Mouse (Mus musculus) C2C12 (cell line): Measurements from ENCODE around the gene Rbl2. TPM values are rescaled to one million over a fixed set of nuclear protein-coding genes. Genes with fewer than 3 reads are reported as not detected.

Experiments used
- H3K27me3 ChIP-seq: one replicate; pipeline ENCODE4 v1.6.1; 2011; ENCODE audit not compliant: control insufficient read depth, insufficient read depth, insufficient read length
- H3K36me3 ChIP-seq: one replicate; pipeline ENCODE4 v1.6.1; 2011; ENCODE audit not compliant: control insufficient read depth, insufficient read depth
- H3K4me3 ChIP-seq: one replicate; pipeline ENCODE4 v1.5.1; 2011; ENCODE audit warnings: mild to moderate bottlenecking, control low read depth; ENCODE audit not compliant: poor library complexity, insufficient read depth, severe bottlenecking
- H3K79me2 ChIP-seq: one replicate; pipeline ENCODE4 v1.6.1; 2011; ENCODE audit not compliant: control insufficient read depth, insufficient read depth
- H3K79me3 ChIP-seq: one replicate; pipeline ENCODE4 v1.6.1; 2011; ENCODE audit warnings: low read depth, control low read depth
- H3ac ChIP-seq: one replicate; pipeline ENCODE3; 2011; ENCODE audit warnings: low read depth; ENCODE audit not compliant: control insufficient read depth, insufficient read length
- CEBPB ChIP-seq: IDR thresholded peaks from one replicate; pipeline ENCODE4 v1.6.1; 2011; ENCODE audit warnings: low read depth, mild to moderate bottlenecking, control low read depth, moderate library complexity
- CTCF ChIP-seq: IDR thresholded peaks from one replicate; pipeline ENCODE4 v1.5.1; 2011; ENCODE audit not compliant: control insufficient read depth, insufficient read depth, insufficient read length
- FOSL1 ChIP-seq: IDR thresholded peaks from one replicate; pipeline ENCODE4 v1.8.0; 2011; ENCODE audit warnings: mild to moderate bottlenecking, low read length; ENCODE audit not compliant: poor library complexity, insufficient read depth, severe bottlenecking
- MAX ChIP-seq: IDR thresholded peaks from one replicate; pipeline ENCODE4 v1.6.1; 2011; ENCODE audit warnings: mild to moderate bottlenecking, control low read depth
- MYOD1 ChIP-seq: IDR thresholded peaks from one replicate; pipeline ENCODE4 v1.6.1; 2011; ENCODE audit warnings: low read depth; ENCODE audit not compliant: control insufficient read depth, insufficient read length
- MYOG ChIP-seq: IDR thresholded peaks from one replicate; pipeline ENCODE4 v1.6.1; 2011; ENCODE audit not compliant: control insufficient read depth, insufficient read length; ENCODE audit errors: extremely low read depth
- USF1 ChIP-seq: IDR thresholded peaks from one replicate; pipeline ENCODE4 v1.6.1; 2011; ENCODE audit warnings: low read depth, mild to moderate bottlenecking, control low read depth, moderate library complexity
- polyA plus RNA-seq: library from polyadenylated mRNA; unstranded; fragments of >200 nt; fragmentation: generic; extraction: Trizol; gene quantifications from one replicate; pipeline ENCODE4 v1.2.1, GENCODE M21; 2012; ENCODE audit warnings: missing spikeins

The Rbl2 gene
- polyA plus RNA-seq, 1 experiment, result 4.7 TPM

- H3K4me3 ChIP-seq, result no peak overlapping the region
- H3K79me2 ChIP-seq, result no peaks in the 10 kb centered on the region
- H3ac ChIP-seq, result no peak overlapping the region
- no peaks in the 10 kb centered on the region for H3K36me3 ChIP-seq
- no peaks in the 10 kb centered on the region for H3K79me3 ChIP-seq
- TF ChIP-seq CTCF (no peak), CEBPB (no peak), MYOD1 (no peak), FOSL1 (no peak), MAX (no peak), MYOG (no peak), USF1 (no peak)
- H3K27me3 ChIP-seq, result no peaks in the 10 kb centered on the region
Measured at GRCm38 (mm10) chr8:91158617-91159016, 88.8 kb downstream of the Rbl2 start.

GRCm38 (mm10) chr8:91159959-91160800, 90.3 kb downstream of the Rbl2 start:
- Histone ChIP-seq H3K79me2 (no peaks in the 10 kb centered on the region), H3K79me3 (no peaks in the 10 kb centered on the region), H3K36me3 (no peaks in the 10 kb centered on the region), H3K4me3 (no peak overlapping the region), H3ac (no peak overlapping the region), H3K27me3 (no peaks in the 10 kb centered on the region)
- TF ChIP-seq MYOD1 (no peak), MAX (no peak), USF1 (no peak), MYOG (no peak), FOSL1 (no peak), CEBPB (no peak), CTCF (no peak)

- Histone ChIP-seq H3K4me3 (no peak overlapping the region), H3K79me3 (no peaks in the 10 kb centered on the region), H3K36me3 (no peaks in the 10 kb centered on the region), H3K79me2 (no peaks in the 10 kb centered on the region), H3K27me3 (no peaks in the 10 kb centered on the region), H3ac (no peak overlapping the region)
- TF ChIP-seq USF1 (no peak), FOSL1 (no peak), MYOD1 (no peak), CEBPB (no peak), MAX (no peak), CTCF (no peak), MYOG (no peak)
Measured at GRCm38 (mm10) chr8:91170152-91170551, 100.3 kb downstream of the Rbl2 start.

- H3K4me3 ChIP-seq, result no peak overlapping the region
- no peaks in the 10 kb centered on the region for H3K79me3 ChIP-seq
- H3K36me3 ChIP-seq, result no peaks in the 10 kb centered on the region
- no peaks in the 10 kb centered on the region for H3K79me2 ChIP-seq
- no peak for TF ChIP-seq USF1
- no peak for TF ChIP-seq MYOD1
- no peak for TF ChIP-seq CTCF
- no peak for TF ChIP-seq MYOG
- no peak for TF ChIP-seq CEBPB
- no peak for TF ChIP-seq FOSL1
- TF ChIP-seq MAX, result no peak
- no peaks in the 10 kb centered on the region for H3K27me3 ChIP-seq
- H3ac ChIP-seq, result no peak overlapping the region
Measured at GRCm38 (mm10) chr8:91170914-91171313, 101.1 kb downstream of the Rbl2 start.

GRCm38 (mm10) chr8:91171605-91172004, 101.7 kb downstream of the Rbl2 start:
- H3ac ChIP-seq, result no peak overlapping the region
- TF ChIP-seq MYOG, result no peak
- no peak for TF ChIP-seq CTCF
- no peak for TF ChIP-seq FOSL1
- no peak for TF ChIP-seq CEBPB
- TF ChIP-seq MYOD1, result no peak
- no peak for TF ChIP-seq MAX
- no peak for TF ChIP-seq USF1
- H3K79me2 ChIP-seq, result no peaks in the 10 kb centered on the region
- no peaks in the 10 kb centered on the region for H3K36me3 ChIP-seq
- H3K79me3 ChIP-seq, result no peaks in the 10 kb centered on the region
- H3K27me3 ChIP-seq, result no peaks in the 10 kb centered on the region
- no peak overlapping the region for H3K4me3 ChIP-seq

Other genes with a start within 250 kb of the Rbl2 start
- 18.4 TPM for gene Chd9, start 241.7 kb upstream of the Rbl2 start, polyA plus RNA-seq
- 13.0 TPM for gene Aktip, start 129.9 kb downstream of the Rbl2 start, polyA plus RNA-seq
- gene Rpgrip1l, start 243.2 kb downstream of the Rbl2 start, polyA plus RNA-seq, result 1.8 TPM
- 39.1 TPM for gene Fto, start 243.5 kb downstream of the Rbl2 start, polyA plus RNA-seq